Mouse (Mus musculus): ENCODE data around the gene S100a10. TPM values are rescaled to one million over a fixed set of nuclear protein-coding genes. Genes with fewer than 3 reads are reported as not detected.

The S100a10 gene
- polyA plus RNA-seq, 1 experiment = 121 TPM

DNA sequence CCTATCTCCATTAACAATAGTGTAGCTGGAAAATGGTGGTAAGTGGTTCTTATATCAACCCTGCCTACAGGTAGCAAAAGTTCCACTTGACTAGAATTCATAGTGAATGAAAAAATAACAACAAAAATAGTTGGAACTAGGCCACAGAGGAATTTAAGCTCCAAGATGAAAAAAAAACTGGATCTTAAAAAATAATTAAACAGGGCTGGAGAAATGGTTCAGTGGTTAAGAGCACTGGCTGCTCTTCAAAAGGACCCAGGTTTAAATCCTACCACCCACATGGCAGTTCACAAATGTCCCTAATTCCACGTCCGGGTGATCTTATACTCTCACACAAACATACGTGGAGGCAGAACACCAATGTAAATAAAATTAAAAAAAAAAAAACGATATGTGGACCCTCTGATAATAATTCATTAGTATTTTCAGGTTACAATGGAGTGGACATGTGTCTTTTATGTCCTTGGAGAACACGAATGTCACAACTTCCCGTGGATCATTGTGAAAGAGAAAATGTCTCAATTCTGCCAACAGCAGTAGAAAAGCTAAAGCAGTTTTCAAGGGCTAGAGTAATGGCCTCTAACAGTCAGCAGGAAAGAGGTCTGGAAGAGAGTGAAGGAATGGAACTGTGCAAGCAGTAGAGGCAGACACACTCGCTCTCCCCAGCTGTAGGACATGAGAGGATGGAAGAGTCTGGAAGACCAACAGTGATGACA lies 42.3 kb upstream of the S100a10 start:
- Histone ChIP-seq H3K4me3 (ENCODE audit: control insufficient read depth, insufficient read depth, low read length) (no peak overlapping the region), H3K36me3 (ENCODE audit: control insufficient read depth, insufficient read depth, low read length) (no peaks in the 10 kb centered on the region), H3K27me3 (ENCODE audit: control insufficient read depth, insufficient read depth, low read length) (no peaks in the 10 kb centered on the region), H3K4me1 (replicated peaks; ENCODE audit: control insufficient read depth, insufficient read depth, low read length) (no peaks in the 10 kb centered on the region), H3K27ac (ENCODE audit: control insufficient read depth, insufficient read depth, low read length) (no peak overlapping the region)
- WGBS = 91% methylated on average over 7 of the region's 7 CpGs
- TF ChIP-seq POLR2A (IDR thresholded peaks at IDR 0.05; ENCODE audit: control insufficient read depth, extremely low read depth, insufficient read depth, low read length, poor library complexity) (no peak), CTCF (IDR thresholded peaks at IDR 0.05; ENCODE audit: borderline replicate concordance, control insufficient read depth, extremely low read depth, insufficient read depth, low read length, poor library complexity) (no peak)
- no peak for DNase-seq

DNA sequence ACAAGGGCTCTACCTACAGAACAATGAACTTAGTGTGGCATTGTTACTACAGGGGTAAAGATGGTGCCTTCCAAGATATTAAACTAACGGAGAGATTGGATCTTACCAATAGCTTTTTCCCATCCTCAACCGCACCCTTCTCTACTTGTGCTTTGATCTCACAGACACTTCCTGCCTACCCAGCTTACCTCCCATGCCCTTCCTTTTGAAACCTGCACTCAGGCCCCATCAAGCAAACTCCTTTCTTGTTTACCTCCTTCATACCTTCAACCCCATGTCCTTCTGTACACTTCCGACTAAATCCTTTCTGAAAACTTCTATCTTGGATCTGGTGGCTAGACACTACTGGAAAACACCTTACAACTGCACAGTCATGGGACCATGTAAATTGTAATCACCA lies 40.3 kb upstream of the S100a10 start:
- Histone ChIP-seq H3K27me3 (ENCODE audit: control insufficient read depth, insufficient read depth, low read length) (no peaks in the 10 kb centered on the region), H3K36me3 (ENCODE audit: control insufficient read depth, insufficient read depth, low read length) (no peaks in the 10 kb centered on the region), H3K4me3 (ENCODE audit: control insufficient read depth, insufficient read depth, low read length) (no peak overlapping the region), H3K27ac (ENCODE audit: control insufficient read depth, insufficient read depth, low read length) (no peak overlapping the region), H3K4me1 (replicated peaks; ENCODE audit: control insufficient read depth, insufficient read depth, low read length) (no peaks in the 10 kb centered on the region)
- no peak for DNase-seq
- TF ChIP-seq POLR2A (IDR thresholded peaks at IDR 0.05; ENCODE audit: control insufficient read depth, extremely low read depth, insufficient read depth, low read length, poor library complexity) = no peak
- TF ChIP-seq CTCF (IDR thresholded peaks at IDR 0.05; ENCODE audit: borderline replicate concordance, control insufficient read depth, extremely low read depth, insufficient read depth, low read length, poor library complexity) = no peak
- 46% methylated on average over 3 of the region's 3 CpGs for WGBS

DNA sequence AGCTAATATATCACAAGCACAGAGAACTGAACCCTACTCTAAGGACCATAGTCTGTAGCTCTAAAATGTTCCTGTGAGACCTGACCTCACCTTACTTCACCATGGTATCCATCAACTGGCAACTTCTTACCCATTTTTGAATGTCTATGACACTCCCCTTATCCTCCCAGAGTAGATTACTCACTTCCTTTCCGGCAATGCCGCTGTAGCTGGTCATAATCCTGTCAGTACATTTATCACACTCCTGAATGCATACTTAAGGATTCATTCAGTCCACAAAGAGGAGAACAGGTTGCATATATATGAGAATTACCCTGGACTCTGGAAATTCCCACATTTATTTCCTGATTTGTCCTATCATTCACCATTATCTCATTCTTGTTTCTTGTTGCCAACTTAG lies 37.5 kb upstream of the S100a10 start:
- Histone ChIP-seq H3K27me3 (ENCODE audit: control insufficient read depth, insufficient read depth, low read length) (no peaks in the 10 kb centered on the region), H3K36me3 (ENCODE audit: control insufficient read depth, insufficient read depth, low read length) (no peaks in the 10 kb centered on the region), H3K27ac (ENCODE audit: control insufficient read depth, insufficient read depth, low read length) (no peak overlapping the region), H3K4me3 (ENCODE audit: control insufficient read depth, insufficient read depth, low read length) (no peak overlapping the region), H3K4me1 (replicated peaks; ENCODE audit: control insufficient read depth, insufficient read depth, low read length) (peaks cover 3% of the 10 kb centered on the region; the same call in 1 of the 2 replicates)
- DNase-seq = no peak
- WGBS = 95% methylated on average over 2 of the region's 2 CpGs
- TF ChIP-seq CTCF (IDR thresholded peaks at IDR 0.05; ENCODE audit: borderline replicate concordance, control insufficient read depth, extremely low read depth, insufficient read depth, low read length, poor library complexity) (no peak), POLR2A (IDR thresholded peaks at IDR 0.05; ENCODE audit: control insufficient read depth, extremely low read depth, insufficient read depth, low read length, poor library complexity) (no peak)

DNA sequence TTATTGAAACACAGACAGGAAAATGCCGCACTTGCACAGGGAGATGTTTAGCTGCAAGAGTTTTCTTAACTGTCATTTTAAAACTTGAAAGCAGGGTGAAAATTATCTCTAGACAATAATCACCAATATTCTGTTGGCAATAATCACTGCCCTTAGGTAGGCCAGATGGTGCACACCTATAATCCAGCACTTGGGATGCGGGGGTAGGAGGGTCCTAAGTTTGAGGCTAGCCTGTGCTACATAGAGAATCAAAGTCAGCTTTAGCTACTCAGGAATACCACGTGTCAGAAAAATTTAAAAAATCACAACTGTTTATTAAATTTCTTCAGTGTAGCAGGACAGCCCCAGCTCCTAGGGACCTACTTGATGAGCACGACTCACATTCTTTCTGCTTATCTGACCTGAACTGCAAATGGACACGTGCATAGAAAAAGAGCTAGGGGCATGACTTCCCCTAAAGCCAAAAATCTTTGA lies 35.0 kb upstream of the S100a10 start:
- no peak overlapping the region for H3K27ac ChIP-seq (ENCODE audit: control insufficient read depth, insufficient read depth, low read length)
- no peak for DNase-seq
- no peaks in the 10 kb centered on the region for H3K27me3 ChIP-seq (ENCODE audit: control insufficient read depth, insufficient read depth, low read length)
- no peak overlapping the region; the same call in 1 of the 2 replicates for H3K4me3 ChIP-seq (ENCODE audit: control insufficient read depth, insufficient read depth, low read length)
- no peaks in the 10 kb centered on the region for H3K36me3 ChIP-seq (ENCODE audit: control insufficient read depth, insufficient read depth, low read length)
- peaks cover 3% of the 10 kb centered on the region; the same call in 1 of the 2 replicates for H3K4me1 ChIP-seq (replicated peaks; ENCODE audit: control insufficient read depth, insufficient read depth, low read length)
- TF ChIP-seq CTCF (IDR thresholded peaks at IDR 0.05; ENCODE audit: borderline replicate concordance, control insufficient read depth, extremely low read depth, insufficient read depth, low read length, poor library complexity) (no peak), POLR2A (IDR thresholded peaks at IDR 0.05; ENCODE audit: control insufficient read depth, extremely low read depth, insufficient read depth, low read length, poor library complexity) (no peak)
- WGBS = 57% methylated on average over 5 of the region's 5 CpGs

DNA sequence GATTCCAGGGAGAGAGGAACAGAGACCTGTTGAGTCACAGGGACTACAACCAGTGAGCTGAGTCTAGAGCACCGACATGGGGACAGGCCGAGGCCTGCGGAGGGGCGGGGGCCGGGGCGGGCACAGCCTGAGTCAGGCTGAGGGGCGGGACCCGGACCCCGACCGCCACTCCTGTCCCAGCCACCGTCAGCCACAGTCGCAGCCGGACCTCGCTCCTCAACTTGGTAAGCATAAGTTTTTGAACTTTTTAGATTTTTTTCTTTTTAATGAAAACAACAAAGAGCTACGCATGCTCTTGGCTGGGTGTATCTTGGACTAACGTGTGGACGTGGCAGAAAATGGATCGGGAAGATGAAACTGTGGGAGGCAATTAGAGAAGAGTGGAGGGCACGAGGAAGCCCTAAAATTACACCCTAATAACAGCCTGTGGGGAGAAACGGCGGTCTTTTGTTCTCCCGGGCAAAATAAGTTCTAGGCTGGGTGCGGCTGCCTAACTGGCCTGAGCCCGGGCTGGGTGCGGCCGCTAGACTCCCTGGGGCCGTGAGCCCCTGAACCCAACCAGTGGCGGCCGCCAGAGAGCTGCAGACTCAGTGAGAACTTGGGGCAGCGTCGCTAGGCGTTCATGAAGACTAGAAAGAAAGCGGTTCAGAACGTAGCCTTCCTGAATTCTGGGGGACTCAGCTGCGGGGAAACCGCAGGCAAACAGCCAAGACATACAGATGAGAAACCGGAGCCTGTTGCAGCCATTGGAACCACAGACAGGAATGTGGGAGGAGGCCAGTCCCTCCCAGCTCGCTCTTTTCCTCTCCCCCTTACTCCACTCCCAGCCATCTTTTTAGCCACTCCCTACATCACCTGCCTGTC lies 34.3 kb upstream of the S100a10 start, which contains the start of gene S100a11:
Gene S100a11 (plus strand): TSS at position 159 of the 864 bp plus-strand sequence.
- DNase-seq = peak; percentile 47
- Histone ChIP-seq H3K27me3 (ENCODE audit: control insufficient read depth, insufficient read depth, low read length) (no peaks in the 10 kb centered on the region), H3K27ac (ENCODE audit: control insufficient read depth, insufficient read depth, low read length) (peak within 1 kb of the TSS; percentile 6; the same call in 1 of the 2 replicates), H3K4me3 (ENCODE audit: control insufficient read depth, insufficient read depth, low read length) (peak within 1 kb of the TSS; percentile 59), H3K4me1 (replicated peaks; ENCODE audit: control insufficient read depth, insufficient read depth, low read length) (peaks cover 3% of the 10 kb centered on the region; the same call in 1 of the 2 replicates), H3K36me3 (ENCODE audit: control insufficient read depth, insufficient read depth, low read length) (no peaks in the 10 kb centered on the region)
- WGBS = 2% methylated on average over 38 of the region's 38 CpGs
- no peak for TF ChIP-seq CTCF (IDR thresholded peaks at IDR 0.05; ENCODE audit: borderline replicate concordance, control insufficient read depth, extremely low read depth, insufficient read depth, low read length, poor library complexity)
- TF ChIP-seq POLR2A (IDR thresholded peaks at IDR 0.05; ENCODE audit: control insufficient read depth, extremely low read depth, insufficient read depth, low read length, poor library complexity) = peak; percentile 47; the same call in 1 of the 2 replicates

DNA sequence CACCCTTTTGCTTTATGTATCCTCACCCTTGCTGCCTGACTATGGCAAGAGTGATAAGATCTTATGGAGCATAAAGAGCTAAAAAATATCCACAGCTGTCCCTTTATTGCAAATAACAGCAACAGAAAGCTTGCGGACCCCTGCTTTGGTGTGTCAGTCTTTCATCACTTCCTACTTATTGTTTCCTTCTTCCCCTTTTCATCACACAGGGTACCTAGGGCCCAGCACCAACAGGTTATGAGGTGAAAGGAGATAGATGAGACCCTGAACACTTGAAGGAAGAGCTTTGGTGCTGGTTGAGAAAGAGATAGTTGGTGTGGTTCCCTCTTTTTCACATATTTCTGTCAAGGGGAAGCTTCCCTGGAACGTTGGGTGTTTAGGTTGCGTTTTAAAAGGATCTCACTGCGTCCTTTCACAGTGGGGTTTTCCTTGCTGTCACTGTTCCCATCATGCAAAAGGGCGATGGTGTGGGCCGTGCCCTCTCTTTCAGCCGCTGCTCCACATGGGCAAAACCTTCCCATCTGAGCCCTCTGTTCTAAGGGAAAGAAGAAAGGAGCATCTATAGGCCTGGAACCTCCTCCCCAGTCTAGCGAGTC lies 33.3 kb upstream of the S100a10 start:
- Histone ChIP-seq H3K27ac (ENCODE audit: control insufficient read depth, insufficient read depth, low read length) (no peak overlapping the region), H3K36me3 (ENCODE audit: control insufficient read depth, insufficient read depth, low read length) (0 out of 2 replicates have a peak, but pooled peaks cover 2% of the 10 kb centered on the region), H3K4me1 (replicated peaks; ENCODE audit: control insufficient read depth, insufficient read depth, low read length) (peaks cover 3% of the 10 kb centered on the region; the same call in 1 of the 2 replicates), H3K4me3 (ENCODE audit: control insufficient read depth, insufficient read depth, low read length) (no peak overlapping the region), H3K27me3 (ENCODE audit: control insufficient read depth, insufficient read depth, low read length) (no peaks in the 10 kb centered on the region)
- TF ChIP-seq CTCF (IDR thresholded peaks at IDR 0.05; ENCODE audit: borderline replicate concordance, control insufficient read depth, extremely low read depth, insufficient read depth, low read length, poor library complexity) = no peak
- no peak for TF ChIP-seq POLR2A (IDR thresholded peaks at IDR 0.05; ENCODE audit: control insufficient read depth, extremely low read depth, insufficient read depth, low read length, poor library complexity)
- WGBS = 74% methylated on average over 8 of the region's 8 CpGs
- no peak for DNase-seq

All from thymus, adult 2 months (tissue).